Mouse (Mus musculus) heart, postnatal 0 days (tissue): ENCODE data around the gene Vangl2.

Experiments used
- CTCF ChIP-seq: IDR thresholded peaks from 2 replicates; pipeline ENCODE4 v1.5.1; 2016; ENCODE audit warnings: antibody characterized with exemption, control low read depth, low read depth
- EP300 ChIP-seq: IDR thresholded peaks from 2 replicates; pipeline ENCODE4 v1.6.1; 2016; ENCODE audit warnings: antibody characterized with exemption, low read depth

GRCm38 (mm10) chr1:172061217-172061616 lies 33.0 kb upstream of the Vangl2 start:
- TF ChIP-seq CTCF (no peak), EP300 (no peak)
